Mouse (Mus musculus) testis, adult 2 months (tissue): ENCODE results near the gene Yeats2. TPM values are rescaled to one million over a fixed set of nuclear protein-coding genes. Genes with fewer than 3 reads are reported as not detected.

Source experiments
- H3K27ac ChIP-seq: fragments of 200-500 bp; 2 replicates; pipeline ENCODE4 v1.5.1; 2012; ENCODE audit warnings: low read depth, low read length; ENCODE audit not compliant: control insufficient read depth, insufficient read depth
- H3K27me3 ChIP-seq: fragments of 200-500 bp; 2 replicates; pipeline ENCODE4 v1.6.1; 2012; ENCODE audit warnings: mild to moderate bottlenecking, low read length, moderate library complexity; ENCODE audit not compliant: control insufficient read depth, insufficient read depth
- H3K36me3 ChIP-seq: fragments of 200-500 bp; 2 replicates; pipeline ENCODE4 v1.6.1; 2012; ENCODE audit warnings: mild to moderate bottlenecking, low read length; ENCODE audit not compliant: control insufficient read depth, insufficient read depth
- H3K4me1 ChIP-seq: fragments of 200-500 bp; 2 replicates; pipeline ENCODE4 v1.6.1; 2012; ENCODE audit warnings: low read length; ENCODE audit not compliant: control insufficient read depth, insufficient read depth
- H3K4me3 ChIP-seq: fragments of 200-500 bp; 2 replicates; pipeline ENCODE4 v1.5.1; 2012; ENCODE audit warnings: low read depth, mild to moderate bottlenecking, low read length, moderate library complexity, mixed read lengths; ENCODE audit not compliant: control insufficient read depth
- CTCF ChIP-seq: fragments of 200-500 bp; IDR thresholded peaks from 2 replicates; pipeline ENCODE4 v1.5.1; 2012; ENCODE audit warnings: low read depth, mild to moderate bottlenecking, inconsistent platforms, low read length, moderate library complexity; ENCODE audit not compliant: control insufficient read depth, insufficient read depth, insufficient replicate concordance
- POLR2A ChIP-seq: fragments of 200-500 bp; IDR thresholded peaks from 2 replicates; pipeline ENCODE4 v1.6.1; 2012; ENCODE audit warnings: low read depth, mild to moderate bottlenecking, inconsistent platforms, low read length, moderate library complexity; ENCODE audit not compliant: control insufficient read depth
- polyA plus RNA-seq: library from polyadenylated mRNA; depleted of rRNA; stranded (reverse); fragments of >200 nt; gene quantifications from 2 replicates; pipeline ENCODE4 v1.2.3, GENCODE M21; 2012

The Yeats2 gene
- polyA plus RNA-seq, 1 experiment, result 8.1 TPM

DNA sequence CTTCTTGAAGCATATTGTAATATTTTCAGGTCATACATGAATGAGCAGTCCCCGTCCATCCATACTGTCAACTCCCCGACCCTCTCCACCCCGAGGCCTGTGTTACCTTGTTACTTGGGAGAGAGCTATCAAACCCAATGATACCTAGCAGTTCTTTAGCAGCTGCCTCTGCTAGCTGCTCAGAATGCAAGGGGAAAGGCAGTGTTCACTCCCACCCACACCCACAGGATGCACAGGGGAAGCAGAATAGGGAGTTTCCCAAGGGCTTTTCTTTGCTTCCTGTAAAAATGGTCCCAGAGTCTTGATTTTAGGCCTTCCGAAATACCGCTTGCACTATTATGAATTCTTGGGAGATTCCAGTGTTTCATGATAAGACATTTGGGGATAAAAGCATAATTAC lies 87.3 kb downstream of the Yeats2 start:
- Histone ChIP-seq H3K36me3 (peaks cover 2% of the 10 kb centered on the region), H3K4me3 (no peak overlapping the region), H3K27me3 (no peaks in the 10 kb centered on the region), H3K4me1 (no peaks in the 10 kb centered on the region; the same call in 1 of the 2 replicates), H3K27ac (no peak overlapping the region)
- TF ChIP-seq POLR2A (no peak), CTCF (no peak)

- Histone ChIP-seq H3K4me1 (no peaks in the 10 kb centered on the region), H3K27me3 (no peaks in the 10 kb centered on the region), H3K36me3 (no peaks in the 10 kb centered on the region), H3K27ac (no peak overlapping the region), H3K4me3 (no peak overlapping the region)
- no peak for TF ChIP-seq CTCF
- no peak for TF ChIP-seq POLR2A
Observed at GRCm38 (mm10) chr16:20234406-20234805, 93.5 kb downstream of the Yeats2 start.

DNA sequence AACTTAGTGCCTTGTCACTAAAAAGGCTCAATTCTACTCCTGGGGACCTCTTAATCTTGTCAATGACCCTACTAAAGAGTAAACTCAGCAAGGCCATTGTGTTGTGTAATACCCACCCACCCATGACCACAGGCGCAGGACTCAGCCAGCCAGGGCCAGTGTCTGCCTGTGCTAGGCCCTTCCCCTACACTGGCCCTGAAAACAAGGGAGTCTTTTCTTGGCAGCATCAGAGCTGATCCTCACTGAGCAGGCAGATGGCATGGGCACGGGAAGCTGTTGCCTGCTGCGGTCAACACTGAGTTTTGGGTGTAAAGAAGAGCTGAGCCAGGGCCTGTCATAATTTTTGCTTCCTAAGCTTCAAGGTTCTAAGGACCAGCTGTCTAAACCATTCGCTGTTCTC lies 96.6 kb downstream of the Yeats2 start:
- Histone ChIP-seq H3K4me1 (peaks cover 8% of the 10 kb centered on the region), H3K27me3 (no peaks in the 10 kb centered on the region), H3K27ac (no peak overlapping the region), H3K4me3 (no peak overlapping the region), H3K36me3 (no peaks in the 10 kb centered on the region)
- no peak for TF ChIP-seq CTCF
- no peak; the same call in 1 of the 2 replicates for TF ChIP-seq POLR2A

GRCm38 (mm10) chr16:20238646-20239045 lies 97.8 kb downstream of the Yeats2 start:
- Histone ChIP-seq H3K4me3 (no peak overlapping the region), H3K27me3 (no peaks in the 10 kb centered on the region), H3K36me3 (no peaks in the 10 kb centered on the region), H3K4me1 (peaks cover 8% of the 10 kb centered on the region), H3K27ac (no peak overlapping the region)
- TF ChIP-seq CTCF, result no peak
- TF ChIP-seq POLR2A, result no peak

DNA sequence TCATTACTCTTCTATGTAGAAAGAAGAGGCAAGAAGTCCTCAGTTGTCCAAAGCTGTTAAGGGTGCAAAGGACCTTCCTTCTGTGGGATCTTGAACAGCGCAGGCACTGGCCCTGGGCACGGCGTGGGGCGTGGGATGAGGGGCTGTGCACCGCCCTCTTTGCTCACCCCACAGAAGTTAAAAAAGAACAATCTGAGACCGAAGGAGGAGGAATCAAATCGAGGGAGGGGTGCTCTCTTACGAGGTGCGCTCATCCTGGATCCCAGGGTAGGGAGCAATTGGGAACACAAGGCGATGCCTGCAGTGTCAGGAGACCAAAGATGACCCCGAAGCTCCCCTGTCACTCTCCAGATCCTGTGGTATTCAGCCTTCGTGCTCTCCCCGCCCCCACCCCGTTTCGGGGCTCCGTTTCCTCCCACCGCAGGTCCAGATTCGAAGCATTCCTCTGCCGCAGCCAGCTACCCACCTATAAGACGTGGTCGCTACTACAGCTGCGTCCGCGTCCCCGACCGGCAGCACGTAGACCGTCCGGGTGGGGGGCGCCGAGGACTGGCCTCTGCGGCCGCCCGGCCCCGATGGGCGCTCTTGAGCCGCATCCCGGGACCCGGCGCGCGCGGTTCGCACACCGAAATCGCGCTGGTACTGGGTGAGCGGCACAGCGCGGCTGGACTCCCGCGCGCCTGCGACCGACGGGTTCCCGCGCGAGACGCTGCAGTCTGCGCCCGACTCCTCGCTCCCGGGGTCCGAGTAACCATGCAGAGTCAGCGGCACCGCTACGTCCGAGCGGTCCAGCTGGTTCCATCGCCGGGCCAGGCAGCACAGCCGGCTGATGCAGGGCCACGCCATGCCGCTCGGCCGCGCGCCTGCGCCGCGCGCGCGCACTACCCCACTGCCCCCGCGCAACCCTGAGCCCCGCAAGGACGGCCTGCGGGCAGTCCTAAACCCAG lies 99.9 kb downstream of the Yeats2 start, which contains the start of gene Map6d1:
Map6d1 (minus strand) TSS at position 891 of the 947 bp plus-strand sequence.
- TF ChIP-seq POLR2A (no peak), CTCF (no peak)
- no peak within 1 kb of the TSS for H3K27ac ChIP-seq

DNA sequence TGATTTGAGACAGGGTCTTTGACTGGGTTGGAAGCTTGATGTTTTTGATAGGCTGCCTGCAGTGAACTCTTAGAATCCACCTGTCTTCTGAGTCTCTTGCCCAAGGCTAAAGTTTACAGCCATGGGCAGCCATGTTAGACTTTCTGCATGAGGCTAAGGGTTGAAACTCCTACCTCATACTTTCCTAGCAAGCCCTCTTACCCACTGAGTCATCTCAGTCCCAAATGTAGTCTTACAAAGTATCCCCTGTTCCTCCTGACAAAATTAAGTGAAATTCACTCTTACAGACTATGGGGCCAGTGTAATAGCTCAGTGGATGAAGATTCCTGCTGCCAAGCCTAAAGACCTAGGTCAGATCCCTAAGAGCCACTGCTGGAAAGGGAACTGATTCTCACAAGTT lies 106.2 kb downstream of the Yeats2 start:
- H3K4me3 ChIP-seq, result no peak overlapping the region
- no peaks in the 10 kb centered on the region for H3K36me3 ChIP-seq
- no peak for TF ChIP-seq CTCF
- TF ChIP-seq POLR2A, result no peak
- no peak overlapping the region for H3K27ac ChIP-seq
- no peaks in the 10 kb centered on the region for H3K4me1 ChIP-seq
- no peaks in the 10 kb centered on the region for H3K27me3 ChIP-seq

More for the DNA sequence above, 99.9 kb downstream of the Yeats2 start, which contains the start of gene Map6d1:
- H3K4me3 ChIP-seq, result peak within 1 kb of the TSS; percentile 74
- peaks cover 8% of the 10 kb centered on the region for H3K4me1 ChIP-seq
- no peaks in the 10 kb centered on the region for H3K36me3 ChIP-seq
- H3K27me3 ChIP-seq, result no peaks in the 10 kb centered on the region

- Histone ChIP-seq H3K36me3 (no peaks in the 10 kb centered on the region), H3K27ac (no peak overlapping the region), H3K27me3 (no peaks in the 10 kb centered on the region), H3K4me3 (no peak overlapping the region), H3K4me1 (no peaks in the 10 kb centered on the region)
- TF ChIP-seq POLR2A (no peak), CTCF (no peak)
Observed at GRCm38 (mm10) chr16:20248442-20249174, 107.7 kb downstream of the Yeats2 start.
